Mouse (Mus musculus): ENCODE measurements around the gene Arhgap17.

Arhgap17 gene

GRCm38 (mm10) chr7:123287903-123288302 is 81.8 kb downstream of the Arhgap17 start:
- DNase-seq (ENCODE audit: low spot score in 2 of 2) = no peak

GRCm38 (mm10) chr7:123285896-123286295 is 83.8 kb downstream of the Arhgap17 start:
- DNase-seq (ENCODE audit: low spot score in 2 of 2) = no peak

- no peak for DNase-seq (ENCODE audit: low spot score in 2 of 2)
Observed at GRCm38 (mm10) chr7:123283826-123284225, 85.9 kb downstream of the Arhgap17 start.

GRCm38 (mm10) chr7:123279797-123280196 is 89.9 kb downstream of the Arhgap17 start:
- no peak for DNase-seq (ENCODE audit: low spot score in 2 of 2)

- DNase-seq (ENCODE audit: low spot score in 2 of 2) = no peak
Observed at GRCm38 (mm10) chr7:123276568-123276967, 93.1 kb downstream of the Arhgap17 start.

- no peak for DNase-seq (ENCODE audit: low spot score in 2 of 2)
Observed at GRCm38 (mm10) chr7:123273056-123273455, 96.7 kb downstream of the Arhgap17 start.

GRCm38 (mm10) chr7:123258103-123258502 is 111.6 kb downstream of the Arhgap17 start:
- no peak for DNase-seq (ENCODE audit: low spot score in 2 of 2)

- DNase-seq (ENCODE audit: low spot score in 2 of 2) = no peak
Observed at GRCm38 (mm10) chr7:123254196-123254970, 115.3 kb downstream of the Arhgap17 start.

GRCm38 (mm10) chr7:123253396-123253795 is 116.3 kb downstream of the Arhgap17 start:
- no peak for DNase-seq (ENCODE audit: low spot score in 2 of 2)

- DNase-seq (ENCODE audit: low spot score in 2 of 2) = no peak
Observed at GRCm38 (mm10) chr7:123251343-123251742, 118.4 kb downstream of the Arhgap17 start.

GRCm38 (mm10) chr7:123248166-123248565 is 121.5 kb downstream of the Arhgap17 start:
- DNase-seq (ENCODE audit: low spot score in 2 of 2) = no peak

GRCm38 (mm10) chr7:123246504-123247084 is 123.1 kb downstream of the Arhgap17 start:
- DNase-seq (ENCODE audit: low spot score in 2 of 2) = no peak

GRCm38 (mm10) chr7:123244833-123245232 is 124.9 kb downstream of the Arhgap17 start:
- no peak for DNase-seq (ENCODE audit: low spot score in 2 of 2)

- DNase-seq (ENCODE audit: low spot score in 2 of 2) = no peak
Observed at GRCm38 (mm10) chr7:123242241-123242640, 127.5 kb downstream of the Arhgap17 start.

GRCm38 (mm10) chr7:123240064-123240463 is 129.7 kb downstream of the Arhgap17 start:
- DNase-seq (ENCODE audit: low spot score in 2 of 2) = no peak

GRCm38 (mm10) chr7:123238621-123239020 is 131.1 kb downstream of the Arhgap17 start:
- no peak for DNase-seq (ENCODE audit: low spot score in 2 of 2)

GRCm38 (mm10) chr7:123235449-123235848 is 134.3 kb downstream of the Arhgap17 start:
- DNase-seq (ENCODE audit: low spot score in 2 of 2) = no peak
